17 mouse cellular contexts compared by ENCODE assay signal in the genomic region with DNA sequence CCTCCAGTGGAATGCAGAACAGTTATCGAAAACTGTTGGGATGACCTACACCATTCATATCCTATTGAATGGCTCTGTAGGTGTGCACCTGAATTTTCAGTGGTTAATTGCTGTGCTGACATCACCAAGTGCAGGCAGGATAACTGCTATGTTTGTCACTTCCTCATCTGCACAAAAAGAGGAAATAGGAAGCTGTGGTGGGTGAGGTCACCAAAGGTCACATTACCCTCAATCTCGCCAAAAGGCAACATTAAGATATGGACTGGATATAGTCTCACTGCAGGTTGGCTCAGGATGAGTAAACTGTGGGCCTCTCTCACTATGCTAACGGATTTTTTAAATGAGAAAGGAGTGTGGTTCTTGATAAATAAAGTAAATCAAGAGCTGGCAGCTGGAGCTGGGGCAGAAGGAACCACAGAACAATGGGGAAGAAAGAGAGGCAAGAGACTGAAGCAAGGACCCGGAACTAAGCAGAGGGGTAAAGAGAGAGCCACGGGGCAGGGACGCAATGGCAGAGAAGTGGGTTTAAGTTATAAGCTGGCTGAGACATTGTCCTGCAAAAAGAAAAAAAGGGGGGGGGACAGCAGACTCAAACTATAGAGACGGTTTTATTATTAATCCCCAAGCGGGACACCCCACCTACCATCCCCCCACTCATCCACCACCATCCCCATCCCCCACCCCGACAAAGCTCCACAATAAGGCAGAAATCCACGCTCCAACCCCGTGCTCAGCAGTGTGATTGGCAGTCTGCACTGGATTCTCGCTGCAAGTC.
DNase-seq lines count a peak whose midpoint lies in the region; ATAC-seq and TF ChIP-seq lines count a peak whose summit lies in the region.
"Had no signal": no experiment of that assay in that cellular context is flagged by ENCODE, and none has a peak within 500 bp of the region (broad histone marks: within the 10 kb centered on the region; RNA-seq: fewer than 3 reads in every experiment).

No protein-coding gene starts in this region.

- no peak for DNase-seq in forebrain, embryonic 10.5 days (ENCODE audit: extremely low spot score, low spot score)
- no peak for DNase-seq in forebrain, postnatal 0 days
- DNase-seq in midbrain, embryonic 11.5 days (ENCODE audit: low spot score, missing footprints) = peak; percentile 86
- peak; percentile 11 for DNase-seq in skeletal muscle tissue, adult 2 months (ENCODE audit: low read depth, low spot score)
- no peak for DNase-seq in adrenal gland, postnatal 4 days (ENCODE audit: low spot score in 2 of 2)
- no peak for DNase-seq in testis, postnatal 14 days (ENCODE audit: low spot score)
- DNase-seq: adrenal gland, postnatal 14 days; cerebellum, adult 8-10 months; gastrocnemius, postnatal 14 days; thymus, postnatal 36 days had no signal

- H3K4me3 ChIP-seq in forebrain, embryonic 10.5 days = no peak overlapping the region
- no peak overlapping the region for H3K4me3 ChIP-seq in forebrain, postnatal 0 days (ENCODE audit: low read depth, low read length)
- no peak overlapping the region for H3K4me3 ChIP-seq in midbrain, embryonic 11.5 days (ENCODE audit: low read depth, low read length)
- H3K4me3 ChIP-seq in midbrain, embryonic 16.5 days (ENCODE audit: low read depth, low read length) = no peak overlapping the region
- H3K4me3 ChIP-seq: embryonic facial prominence, embryonic 15.5 days; forebrain, embryonic 15.5 days; kidney, embryonic 15.5 days; limb, embryonic 15.5 days had no signal

- H3K9me3 ChIP-seq in forebrain, embryonic 10.5 days = no peaks in the 10 kb centered on the region
- H3K9me3 ChIP-seq in forebrain, postnatal 0 days (ENCODE audit: low read length) = no peaks in the 10 kb centered on the region
- H3K9me3 ChIP-seq in midbrain, embryonic 11.5 days (ENCODE audit: control insufficient read depth, low read length) = no peaks in the 10 kb centered on the region
- H3K9me3 ChIP-seq in midbrain, embryonic 16.5 days (replicated peaks; ENCODE audit: control insufficient read depth, low read length, poor library complexity, severe bottlenecking) = no peaks in the 10 kb centered on the region
- H3K9me3 ChIP-seq: embryonic facial prominence, embryonic 15.5 days; forebrain, embryonic 15.5 days; kidney, embryonic 15.5 days; limb, embryonic 15.5 days had no signal

- no peak overlapping the region for H3K4me2 ChIP-seq in forebrain, postnatal 0 days (ENCODE audit: low read depth)
- H3K4me2 ChIP-seq in midbrain, embryonic 11.5 days = 0 out of 2 replicates have a peak overlapping the region, but pooled peaks have one; percentile 3
- H3K4me2 ChIP-seq in midbrain, embryonic 16.5 days (ENCODE audit: low read length) = no peak overlapping the region
- H3K4me2 ChIP-seq: embryonic facial prominence, embryonic 15.5 days; forebrain, embryonic 15.5 days; kidney, embryonic 15.5 days; limb, embryonic 15.5 days had no signal

- no peak for TF ChIP-seq CTCF in forebrain, postnatal 0 days (IDR thresholded peaks at IDR 0.05; ENCODE audit: low read depth)

- no peak overlapping the region for H3K9ac ChIP-seq in forebrain, postnatal 0 days
- H3K9ac ChIP-seq in midbrain, embryonic 11.5 days (ENCODE audit: low read length) = no peak overlapping the region
- H3K9ac ChIP-seq in midbrain, embryonic 16.5 days (ENCODE audit: low read depth, low read length) = no peak overlapping the region
- H3K9ac ChIP-seq: embryonic facial prominence, embryonic 15.5 days; forebrain, embryonic 15.5 days; kidney, embryonic 15.5 days; limb, embryonic 15.5 days had no signal

- peak overlapping the region; percentile 56; the same call in 1 of the 2 replicates for H3K27ac ChIP-seq in forebrain, embryonic 10.5 days
- H3K27ac ChIP-seq in forebrain, postnatal 0 days (ENCODE audit: low read depth, low read length) = no peak overlapping the region
- H3K27ac ChIP-seq in midbrain, embryonic 11.5 days (ENCODE audit: low read depth, low read length) = no peak overlapping the region
- no peak overlapping the region for H3K27ac ChIP-seq in midbrain, embryonic 16.5 days (ENCODE audit: low read length)
- H3K27ac ChIP-seq: embryonic facial prominence, embryonic 15.5 days; forebrain, embryonic 15.5 days; kidney, embryonic 15.5 days; limb, embryonic 15.5 days had no signal

- H3K27me3 ChIP-seq in forebrain, embryonic 10.5 days (ENCODE audit: poor library complexity, severe bottlenecking) = no peaks in the 10 kb centered on the region
- H3K27me3 ChIP-seq in forebrain, postnatal 0 days (ENCODE audit: insufficient read depth, low read length) = no peaks in the 10 kb centered on the region
- no peaks in the 10 kb centered on the region for H3K27me3 ChIP-seq in midbrain, embryonic 11.5 days (ENCODE audit: control insufficient read depth, insufficient read depth, low read length)
- H3K27me3 ChIP-seq in midbrain, embryonic 16.5 days (ENCODE audit: control insufficient read depth, insufficient read depth, low read depth, low read length) = no peaks in the 10 kb centered on the region
- H3K27me3 ChIP-seq: embryonic facial prominence, embryonic 15.5 days; forebrain, embryonic 15.5 days; kidney, embryonic 15.5 days; limb, embryonic 15.5 days had no signal

- peaks cover 15% of the 10 kb centered on the region for H3K4me1 ChIP-seq in forebrain, embryonic 10.5 days
- H3K4me1 ChIP-seq in forebrain, postnatal 0 days (ENCODE audit: insufficient read depth) = no peaks in the 10 kb centered on the region
- H3K4me1 ChIP-seq in midbrain, embryonic 11.5 days (ENCODE audit: control insufficient read depth, insufficient read depth, low read length) = peaks cover 5% of the 10 kb centered on the region; the same call in 1 of the 2 replicates
- H3K4me1 ChIP-seq in midbrain, embryonic 16.5 days (ENCODE audit: control insufficient read depth, insufficient read depth, low read length) = no peaks in the 10 kb centered on the region
- H3K4me1 ChIP-seq: embryonic facial prominence, embryonic 15.5 days; forebrain, embryonic 15.5 days; kidney, embryonic 15.5 days; limb, embryonic 15.5 days had no signal

- ATAC-seq in forebrain, postnatal 0 days = no peak
- peak; percentile 63; the same call in 1 of the 2 replicates for ATAC-seq in midbrain, embryonic 11.5 days (ENCODE audit: low FRiP score)
- no peak for ATAC-seq in midbrain, embryonic 16.5 days
- peak; percentile 95 to 97 for ATAC-seq in hematopoietic stem cell, adult 5-6 weeks (replicated peaks in 1 of 2; ENCODE audit: insufficient read depth in 1 of 2, low FRiP score in 2 of 2, low TSS enrichment in 1 of 2, low read depth in 1 of 2, poor library complexity in 2 of 2, severe bottlenecking in 2 of 2)
- ATAC-seq: forebrain, embryonic 15.5 days; hindbrain, embryonic 16.5 days had no signal

- WGBS in forebrain, embryonic 10.5 days = 48% methylated on average over 12 of the region's 12 CpGs
- WGBS in forebrain, postnatal 0 days = 33% methylated on average over 12 of the region's 12 CpGs
- WGBS in midbrain, embryonic 11.5 days = 30% methylated on average over 12 of the region's 12 CpGs
- 23% methylated on average over 12 of the region's 12 CpGs for WGBS in midbrain, embryonic 16.5 days

- H3K36me3 ChIP-seq in forebrain, embryonic 10.5 days (replicated peaks) = no peaks in the 10 kb centered on the region
- no peaks in the 10 kb centered on the region for H3K36me3 ChIP-seq in forebrain, postnatal 0 days (ENCODE audit: insufficient read depth)
- no peaks in the 10 kb centered on the region for H3K36me3 ChIP-seq in midbrain, embryonic 11.5 days (ENCODE audit: control insufficient read depth, insufficient read depth, low read length)
- no peaks in the 10 kb centered on the region for H3K36me3 ChIP-seq in midbrain, embryonic 16.5 days (ENCODE audit: control insufficient read depth, insufficient read depth, low read length)
- H3K36me3 ChIP-seq: embryonic facial prominence, embryonic 15.5 days; forebrain, embryonic 15.5 days; kidney, embryonic 15.5 days; limb, embryonic 15.5 days had no signal

Comparison
In these comparisons a context has a peak if more than half of its experiments do, and no peak if none do; other contexts are left out.
1. ATAC-seq: peak in midbrain, embryonic 11.5 days (single experiment) and hematopoietic stem cell, adult 5-6 weeks (2 of 2); none in forebrain, postnatal 0 days (single experiment) and midbrain, embryonic 16.5 days (single experiment).
2. DNase-seq: peak in midbrain, embryonic 11.5 days (single experiment) and skeletal muscle tissue, adult 2 months (single experiment); none in forebrain, embryonic 10.5 days (single experiment), forebrain, postnatal 0 days (single experiment), adrenal gland, postnatal 4 days (0 of 2) and testis, postnatal 14 days (single experiment).